Mouse (Mus musculus) kidney, postnatal 0 days (tissue): ENCODE measurements around the gene Flot1. TPM values are rescaled to one million over a fixed set of nuclear protein-coding genes. Genes with fewer than 3 reads are reported as not detected.

Source experiments
- ATAC-seq: fragments of 200-750 bp; cut with Nextera tagmentation; replicated peaks from 2 replicates; pipeline ENCODE4 v1.8.0; 2017; ENCODE audit warnings: low read depth, moderate number of reproducible peaks, moderate TSS enrichment, moderate library complexity; ENCODE audit not compliant: low FRiP score
- DNase-seq: peaks from one replicate; pipeline ENCODE4 v3.0.0-alpha.2; 2016; ENCODE audit warnings: low spot score
- H3K27ac ChIP-seq: fragments of 300-500 bp; sonication (generic); 2 replicates; pipeline ENCODE4 v1.5.1; 2014; ENCODE audit warnings: mild to moderate bottlenecking
- H3K27me3 ChIP-seq: fragments of 300-500 bp; sonication (generic); 2 replicates; pipeline ENCODE4 v1.6.1; 2014; ENCODE audit warnings: low read length, mixed read lengths; ENCODE audit not compliant: insufficient read depth
- H3K36me3 ChIP-seq: fragments of 300-500 bp; sonication (generic); 2 replicates; pipeline ENCODE4 v1.6.1; 2014; ENCODE audit warnings: low read length, mixed read lengths; ENCODE audit not compliant: insufficient read depth
- H3K4me1 ChIP-seq: fragments of 300-500 bp; sonication (generic); replicated peaks from 2 replicates; pipeline ENCODE4 v1.6.1; 2014; ENCODE audit warnings: antibody characterized with exemption, low read length, mixed read lengths; ENCODE audit not compliant: insufficient read depth
- H3K4me2 ChIP-seq: fragments of 300-500 bp; sonication (generic); 2 replicates; pipeline ENCODE4 v1.6.1; 2014; ENCODE audit warnings: mild to moderate bottlenecking, low read length, moderate library complexity, mixed read lengths
- H3K4me3 ChIP-seq: fragments of 300-500 bp; sonication (generic); replicated peaks from 2 replicates; pipeline ENCODE4 v1.5.1; 2014; ENCODE audit warnings: low read depth, low read length
- H3K9ac ChIP-seq: fragments of 300-500 bp; sonication (generic); 2 replicates; pipeline ENCODE4 v1.6.1; 2014; ENCODE audit warnings: low read depth, low read length
- H3K9me3 ChIP-seq: fragments of 300-500 bp; sonication (generic); replicated peaks from 2 replicates; pipeline ENCODE4 v1.6.1; 2016; ENCODE audit warnings: low read length, inconsistent platforms, mixed read lengths
- CTCF ChIP-seq: IDR thresholded peaks from 2 replicates; pipeline ENCODE4 v1.5.1; 2016; ENCODE audit warnings: antibody characterized with exemption, low read depth, mild to moderate bottlenecking, moderate library complexity
- WGBS: fragments of 180-500 bp; shearing (Covaris S2); extraction: QIAGEN DNeasy Blood & Tissue Kit; methylation state at CpG from one replicate; pipeline ENCODE4 v1.1.7; 2014; 5-methylcytosine and 5-hydroxymethylcytosine counted together
- polyA plus RNA-seq: library from polyadenylated mRNA; unstranded; fragments of >200 nt; fragmentation: Nextera tagmentation; extraction: Ambion mirVana; gene quantifications from 2 replicates; pipeline ENCODE4 v1.2.1, GENCODE M21; 2015

Flot1 gene
- polyA plus RNA-seq, 1 experiment from 2014 or later: 52.2 TPM

DNA sequence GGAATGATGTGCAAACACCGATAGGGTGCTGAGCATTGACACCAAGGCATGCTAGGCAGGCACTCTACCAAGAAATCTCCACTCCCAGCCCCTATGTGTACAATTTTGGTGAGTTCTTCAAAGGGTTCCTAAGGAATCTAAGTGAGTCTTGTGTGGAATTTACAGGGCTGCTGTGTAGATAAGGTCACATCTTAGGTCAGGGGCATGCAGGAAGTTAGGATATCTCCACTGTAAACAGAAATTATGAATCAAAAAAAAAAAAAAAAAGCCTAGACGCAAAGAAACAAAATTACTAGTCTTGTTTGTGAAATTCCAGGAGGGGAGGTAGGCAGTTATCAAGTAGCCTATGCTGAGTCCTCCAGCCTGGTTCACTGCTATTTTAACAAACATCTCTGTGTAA is 30.2 kb upstream of the Flot1 start:
- H3K4me1 ChIP-seq: no peaks in the 10 kb centered on the region
- H3K27me3 ChIP-seq: no peaks in the 10 kb centered on the region
- no peaks in the 10 kb centered on the region for H3K36me3 ChIP-seq
- no peak overlapping the region for H3K9ac ChIP-seq
- no peak overlapping the region for H3K4me2 ChIP-seq
- no peak for TF ChIP-seq CTCF
- DNase-seq (no peak), ATAC-seq (no peak)
- H3K4me3 ChIP-seq: no peak overlapping the region
- 81% methylated on average over 2 of the region's 2 CpGs for WGBS
- no peak overlapping the region for H3K27ac ChIP-seq
- no peaks in the 10 kb centered on the region for H3K9me3 ChIP-seq

DNA sequence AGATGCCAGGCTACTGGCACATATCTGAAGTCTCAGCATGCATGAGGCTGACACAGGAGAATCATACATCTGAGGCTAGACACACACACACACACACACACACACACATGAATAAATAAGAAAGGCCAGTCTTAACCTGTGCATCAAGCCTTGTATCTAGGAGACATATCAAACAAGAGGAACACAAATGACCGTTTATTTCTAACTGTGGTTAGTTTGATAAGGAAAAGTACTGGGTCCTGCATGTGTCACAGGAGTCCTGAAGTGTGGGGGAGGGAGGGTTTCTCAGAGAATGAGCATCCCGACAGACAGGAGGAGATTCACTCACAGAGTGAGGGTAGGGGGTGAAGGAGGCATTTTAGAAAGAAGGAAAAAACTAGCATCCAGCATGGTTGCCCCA is 27.9 kb upstream of the Flot1 start:
- no peak for TF ChIP-seq CTCF
- Histone ChIP-seq H3K9ac (no peak overlapping the region), H3K4me2 (no peak overlapping the region), H3K27me3 (no peaks in the 10 kb centered on the region), H3K36me3 (no peaks in the 10 kb centered on the region), H3K9me3 (no peaks in the 10 kb centered on the region), H3K4me1 (no peaks in the 10 kb centered on the region), H3K4me3 (no peak overlapping the region), H3K27ac (no peak overlapping the region)
- no peak for ATAC-seq
- DNase-seq: no peak
- 39% methylated on average over 2 of the region's 2 CpGs for WGBS

DNA sequence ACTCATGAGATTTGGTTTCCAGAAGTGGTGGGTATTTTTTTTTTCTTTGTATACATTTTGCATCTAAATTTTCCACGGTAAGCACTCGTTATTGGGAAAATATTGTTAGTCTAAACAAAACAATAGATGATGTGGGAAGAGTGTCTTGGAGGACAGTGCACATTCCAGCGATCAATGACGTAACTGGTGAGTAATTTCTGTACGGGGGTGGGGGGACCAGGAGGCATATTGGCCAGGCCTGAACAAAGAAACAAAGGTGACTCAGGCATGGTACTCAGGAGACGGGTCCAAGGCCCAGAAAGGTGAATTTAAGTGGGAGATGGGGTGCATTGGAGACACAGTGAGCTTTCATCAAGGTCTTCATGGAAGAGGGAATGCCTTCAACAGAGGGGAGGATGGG is 27.4 kb upstream of the Flot1 start:
- ATAC-seq (no peak), DNase-seq (no peak)
- TF ChIP-seq CTCF: no peak
- H3K4me2 ChIP-seq: no peak overlapping the region
- no peak overlapping the region for H3K4me3 ChIP-seq
- no peak overlapping the region for H3K9ac ChIP-seq
- H3K36me3 ChIP-seq: no peaks in the 10 kb centered on the region
- no peak overlapping the region for H3K27ac ChIP-seq
- 70% methylated on average over 6 of the region's 6 CpGs for WGBS
- no peaks in the 10 kb centered on the region for H3K27me3 ChIP-seq
- H3K4me1 ChIP-seq: no peaks in the 10 kb centered on the region
- H3K9me3 ChIP-seq: no peaks in the 10 kb centered on the region

DNA sequence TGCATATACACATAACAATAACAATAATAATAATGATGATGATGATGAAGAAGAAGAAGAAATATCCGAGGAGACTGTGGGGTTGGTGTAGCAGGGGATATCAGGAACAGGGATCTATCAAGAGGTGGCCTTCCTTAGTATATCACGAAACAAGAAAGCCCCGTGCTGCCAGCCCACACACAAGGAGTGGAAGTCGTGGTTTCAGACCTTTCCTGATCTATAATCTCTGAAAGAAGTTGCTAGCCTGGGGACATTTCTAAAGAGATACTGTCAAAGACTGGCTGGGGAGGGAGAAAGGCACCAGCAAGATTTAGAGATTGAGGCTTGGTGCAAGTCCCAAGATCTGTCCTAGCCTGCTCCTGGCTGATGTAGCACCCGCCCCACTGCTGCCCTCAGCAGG is 26.2 kb upstream of the Flot1 start:
- 72% methylated on average over 5 of the region's 5 CpGs for WGBS

DNA sequence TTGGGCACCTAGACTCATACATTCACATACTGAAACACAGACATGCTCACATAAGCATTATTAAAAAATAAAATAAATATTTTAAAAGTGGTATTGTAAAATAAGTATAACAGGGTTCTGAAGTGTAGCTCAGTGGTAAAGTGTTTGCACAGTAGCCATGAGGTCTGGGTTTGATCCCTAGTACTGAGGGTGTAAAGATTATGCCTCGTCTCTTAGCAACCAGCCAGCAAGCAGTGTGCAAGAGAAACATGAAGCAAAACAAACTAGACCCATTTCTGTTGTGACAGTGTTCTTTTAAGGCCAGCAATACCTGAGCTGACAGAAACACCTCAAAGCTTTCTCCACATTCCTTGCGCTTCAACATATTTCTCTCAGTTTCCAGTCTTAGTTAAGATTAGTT is 22.1 kb upstream of the Flot1 start:
- no peaks in the 10 kb centered on the region for H3K9me3 ChIP-seq
- H3K27me3 ChIP-seq: no peaks in the 10 kb centered on the region
- no peak for ATAC-seq
- DNase-seq: no peak
- no peak overlapping the region for H3K4me3 ChIP-seq
- H3K36me3 ChIP-seq: no peaks in the 10 kb centered on the region
- no peak overlapping the region for H3K27ac ChIP-seq
- H3K4me2 ChIP-seq: no peak overlapping the region
- WGBS: 88% methylated on average over 2 of the region's 2 CpGs
- TF ChIP-seq CTCF: no peak
- H3K9ac ChIP-seq: no peak overlapping the region
- no peaks in the 10 kb centered on the region for H3K4me1 ChIP-seq

More for the DNA sequence above, 26.2 kb upstream of the Flot1 start:
- ATAC-seq: no peak
- TF ChIP-seq CTCF: no peak
- Histone ChIP-seq H3K9me3 (no peaks in the 10 kb centered on the region), H3K9ac (no peak overlapping the region), H3K27ac (no peak overlapping the region), H3K36me3 (no peaks in the 10 kb centered on the region), H3K4me3 (no peak overlapping the region), H3K4me2 (no peak overlapping the region), H3K4me1 (no peaks in the 10 kb centered on the region), H3K27me3 (no peaks in the 10 kb centered on the region)
- DNase-seq: no peak

DNA sequence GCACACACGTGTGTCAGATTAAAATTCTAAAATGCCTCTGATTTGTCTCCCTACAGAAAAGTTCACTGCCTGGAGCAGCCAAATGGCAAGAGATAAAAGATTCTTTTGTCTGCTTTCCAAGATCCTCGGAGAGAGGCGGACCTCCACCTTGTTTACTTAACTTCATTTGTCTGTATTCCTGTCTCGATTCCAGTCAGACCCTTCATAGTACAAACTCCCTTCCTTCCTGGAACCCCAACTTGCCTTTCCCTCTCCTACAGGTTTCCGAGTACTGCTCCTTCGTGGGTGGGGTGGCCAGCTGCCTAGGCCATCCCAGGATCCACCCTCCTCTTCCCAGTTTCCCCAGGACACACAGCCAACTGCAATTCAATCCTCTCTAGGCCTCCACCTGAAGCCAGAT is 20.0 kb upstream of the Flot1 start:
- Histone ChIP-seq H3K27me3 (no peaks in the 10 kb centered on the region), H3K4me1 (no peaks in the 10 kb centered on the region), H3K27ac (no peak overlapping the region), H3K9me3 (no peaks in the 10 kb centered on the region), H3K36me3 (no peaks in the 10 kb centered on the region), H3K4me2 (no peak overlapping the region), H3K4me3 (no peak overlapping the region), H3K9ac (no peak overlapping the region)
- DNase-seq: no peak
- ATAC-seq: no peak
- 45% methylated on average over 6 of the region's 6 CpGs for WGBS
- no peak for TF ChIP-seq CTCF

DNA sequence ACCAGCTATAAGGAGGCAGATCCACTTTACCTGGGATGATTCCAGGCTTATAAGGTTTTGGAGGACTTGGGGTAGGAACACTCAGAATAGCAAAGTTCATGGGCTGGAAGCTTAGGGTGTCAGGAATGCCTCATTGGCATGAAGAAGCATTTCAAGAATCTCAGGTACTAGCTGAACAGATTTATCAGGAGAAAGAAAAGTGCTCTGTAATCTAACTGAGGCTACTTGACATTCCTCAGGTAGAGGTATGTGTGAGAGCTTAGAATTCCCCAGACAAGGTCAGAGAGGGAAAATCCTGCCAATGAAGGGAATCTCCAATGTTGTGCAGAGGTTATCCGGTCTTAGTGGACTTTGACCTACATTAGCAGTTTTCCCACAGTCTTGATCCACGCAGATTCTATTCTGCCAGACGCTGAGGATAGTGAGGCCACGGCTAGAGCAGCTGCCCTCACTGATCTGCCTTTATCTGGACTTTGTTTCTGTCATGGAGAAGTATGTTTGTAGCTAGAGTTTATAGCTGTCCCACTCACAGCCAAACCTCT is 19.1 kb upstream of the Flot1 start:
- no peak overlapping the region for H3K9ac ChIP-seq
- no peak overlapping the region for H3K4me2 ChIP-seq
- DNase-seq (no peak), ATAC-seq (no peak)
- WGBS: 69% methylated on average over 4 of the region's 4 CpGs
- no peaks in the 10 kb centered on the region for H3K4me1 ChIP-seq
- H3K36me3 ChIP-seq: no peaks in the 10 kb centered on the region
- TF ChIP-seq CTCF: no peak
- H3K27ac ChIP-seq: no peak overlapping the region
- H3K4me3 ChIP-seq: no peak overlapping the region
- H3K27me3 ChIP-seq: no peaks in the 10 kb centered on the region
- no peaks in the 10 kb centered on the region for H3K9me3 ChIP-seq
